ENCODE assay signal across 10 mouse cellular contexts in genomic region chr13:112365762-112366161, GRCm38 (mm10).
A peak's percentile ranks its signal among the peaks of the same experiment; 100 is the strongest.
DNase-seq lines count a peak whose midpoint lies in the region; ATAC-seq and TF ChIP-seq lines count a peak whose summit lies in the region.
"Had no signal": no experiment of that assay in that cellular context is flagged by ENCODE, and none has a peak within 500 bp of the region (broad histone marks: within the 10 kb centered on the region; RNA-seq: fewer than 3 reads in every experiment).

No protein-coding gene starts in this region.

- H3K4me3 ChIP-seq in neural tube, embryonic 15.5 days (replicated peaks) = no peak overlapping the region
- H3K4me3 ChIP-seq in heart, postnatal 0 days (ENCODE audit: low read depth, low read length) = no peak overlapping the region
- H3K4me3 ChIP-seq: liver, embryonic 15.5 days had no signal

- H3K36me3 ChIP-seq in neural tube, embryonic 15.5 days = no peaks in the 10 kb centered on the region; the same call in 1 of the 2 replicates
- H3K36me3 ChIP-seq in heart, postnatal 0 days (replicated peaks; ENCODE audit: control insufficient read depth, insufficient read depth, low read length) = no peaks in the 10 kb centered on the region
- H3K36me3 ChIP-seq: liver, embryonic 15.5 days had no signal

- no peak overlapping the region for H3K4me2 ChIP-seq in neural tube, embryonic 15.5 days
- no peak overlapping the region for H3K4me2 ChIP-seq in heart, postnatal 0 days (ENCODE audit: low read depth, low read length)
- H3K4me2 ChIP-seq: liver, embryonic 15.5 days had no signal

- H3K27ac ChIP-seq in neural tube, embryonic 15.5 days (replicated peaks) = no peak overlapping the region
- H3K27ac ChIP-seq in heart, postnatal 0 days (ENCODE audit: low read depth) = no peak overlapping the region
- H3K27ac ChIP-seq: liver, embryonic 15.5 days had no signal

- WGBS in neural tube, embryonic 15.5 days = 59% methylated on average over 4 of the region's 4 CpGs
- WGBS in heart, postnatal 0 days = 73% methylated on average over 4 of the region's 4 CpGs

- no peak overlapping the region for H3K9ac ChIP-seq in neural tube, embryonic 15.5 days (replicated peaks)
- no peak overlapping the region for H3K9ac ChIP-seq in heart, postnatal 0 days (replicated peaks; ENCODE audit: low read depth, low read length)
- H3K9ac ChIP-seq: liver, embryonic 15.5 days had no signal

- TF ChIP-seq EP300 in heart, postnatal 0 days (IDR thresholded peaks at IDR 0.05; ENCODE audit: low read depth) = no peak

- no peak for TF ChIP-seq POLR2A in brain, embryonic 14.5 days (IDR thresholded peaks at IDR 0.05; ENCODE audit: borderline replicate concordance, extremely low read depth, insufficient read depth, insufficient read length, poor library complexity, severe bottlenecking)

- no peaks in the 10 kb centered on the region for H3K27me3 ChIP-seq in neural tube, embryonic 15.5 days (replicated peaks)
- H3K27me3 ChIP-seq in heart, postnatal 0 days (ENCODE audit: control insufficient read depth, insufficient read depth, low read length) = no peaks in the 10 kb centered on the region
- H3K27me3 ChIP-seq: liver, embryonic 15.5 days had no signal

- TF ChIP-seq CTCF in brain, embryonic 14.5 days (IDR thresholded peaks at IDR 0.05; ENCODE audit: borderline replicate concordance, extremely low read depth, insufficient read depth, insufficient read length) = no peak
- TF ChIP-seq CTCF in heart, postnatal 0 days (IDR thresholded peaks at IDR 0.05; ENCODE audit: low read depth) = no peak

- H3K9me3 ChIP-seq in neural tube, embryonic 15.5 days (replicated peaks) = no peaks in the 10 kb centered on the region
- H3K9me3 ChIP-seq in heart, postnatal 0 days (replicated peaks; ENCODE audit: control insufficient read depth, low read length) = no peaks in the 10 kb centered on the region
- H3K9me3 ChIP-seq: liver, embryonic 15.5 days had no signal

- no peak for DNase-seq in neural tube, embryonic 10.5 days (ENCODE audit: extremely low spot score, low spot score)
- peak; percentile 43 for DNase-seq in brain, embryonic 14.5 days (ENCODE audit: low read depth)
- peak; percentile 24 for DNase-seq in heart, postnatal 0 days (ENCODE audit: low spot score)
- no peak for DNase-seq in adrenal gland, adult 8-10 months
- no peak for DNase-seq in embryo, embryonic 10.5 days (ENCODE audit: low spot score)
- DNase-seq in cerebellum, adult 8-10 months = no peak
- DNase-seq: right cerebral cortex, postnatal 14 days had no signal

- 0 out of 2 replicates have a peak, but pooled peaks have one; percentile 28 for ATAC-seq in neural tube, embryonic 15.5 days (ENCODE audit: low FRiP score)
- no peak for ATAC-seq in heart, postnatal 0 days (ENCODE audit: insufficient read depth, low read depth)
- ATAC-seq in monocyte, adult 5-6 weeks (replicated peaks; ENCODE audit: insufficient number of reproducible peaks, low FRiP score, low TSS enrichment, poor library complexity, severe bottlenecking) = peak; percentile 95

- no peaks in the 10 kb centered on the region for H3K4me1 ChIP-seq in neural tube, embryonic 15.5 days
- H3K4me1 ChIP-seq in heart, postnatal 0 days (ENCODE audit: control insufficient read depth, insufficient read depth) = 0 out of 2 replicates have a peak, but pooled peaks cover 4% of the 10 kb centered on the region
- H3K4me1 ChIP-seq: liver, embryonic 15.5 days had no signal

Comparison
In these comparisons a context has a peak if more than half of its experiments do, and no peak if none do; other contexts are left out.
1. DNase-seq: peak in brain, embryonic 14.5 days (single experiment) and heart, postnatal 0 days (single experiment); none in neural tube, embryonic 10.5 days (single experiment), adrenal gland, adult 8-10 months (single experiment), embryo, embryonic 10.5 days (single experiment) and cerebellum, adult 8-10 months (single experiment).